Mouse (Mus musculus) intestine, embryonic 15.5 days (tissue): ENCODE data around the gene Lrba. TPM values are rescaled to one million over a fixed set of nuclear protein-coding genes. Genes with fewer than 3 reads are reported as not detected.

Experiments
- ATAC-seq: fragments of 200-750 bp; cut with Nextera tagmentation; 2 replicates; pipeline ENCODE4 v1.8.0; 2017; ENCODE audit warnings: moderate TSS enrichment, moderate library complexity
- H3K27ac ChIP-seq: fragments of 300-500 bp; sonication (generic); 2 replicates; pipeline ENCODE4 v1.5.1; 2015; ENCODE audit warnings: mild to moderate bottlenecking, inconsistent platforms
- H3K27me3 ChIP-seq: fragments of 300-500 bp; sonication (generic); replicated peaks from 2 replicates; pipeline ENCODE4 v1.6.1; 2015; ENCODE audit warnings: inconsistent platforms
- H3K36me3 ChIP-seq: fragments of 300-500 bp; sonication (generic); 2 replicates; pipeline ENCODE4 v1.6.1; 2015; ENCODE audit warnings: inconsistent platforms
- H3K4me1 ChIP-seq: fragments of 300-500 bp; sonication (generic); replicated peaks from 2 replicates; pipeline ENCODE4 v1.6.1; 2015; ENCODE audit warnings: inconsistent platforms
- H3K4me2 ChIP-seq: fragments of 300-500 bp; sonication (generic); replicated peaks from 2 replicates; pipeline ENCODE4 v1.6.1; 2015; ENCODE audit warnings: mild to moderate bottlenecking, inconsistent platforms
- H3K4me3 ChIP-seq: fragments of 300-500 bp; sonication (generic); replicated peaks from 2 replicates; pipeline ENCODE4 v1.5.1; 2015; ENCODE audit warnings: inconsistent platforms
- H3K9ac ChIP-seq: fragments of 300-500 bp; sonication (generic); 2 replicates; pipeline ENCODE4 v1.6.1; 2015; ENCODE audit warnings: inconsistent platforms
- H3K9me3 ChIP-seq: fragments of 300-500 bp; sonication (generic); 2 replicates; pipeline ENCODE4 v1.6.1; 2016; ENCODE audit warnings: inconsistent platforms
- WGBS: fragments of 180-500 bp; shearing (Covaris S2); methylation state at CpG from one replicate; pipeline ENCODE4 v1.1.7; 2015; 5-methylcytosine and 5-hydroxymethylcytosine counted together
- polyA plus RNA-seq: library from polyadenylated mRNA; unstranded; fragments of >200 nt; fragmentation: Nextera tagmentation; extraction: Ambion mirVana; gene quantifications from 2 replicates; pipeline ENCODE4 v1.2.1, GENCODE M21; 2015

The Lrba gene
- polyA plus RNA-seq, 1 experiment from 2014 or later, result 6.1 TPM

DNA sequence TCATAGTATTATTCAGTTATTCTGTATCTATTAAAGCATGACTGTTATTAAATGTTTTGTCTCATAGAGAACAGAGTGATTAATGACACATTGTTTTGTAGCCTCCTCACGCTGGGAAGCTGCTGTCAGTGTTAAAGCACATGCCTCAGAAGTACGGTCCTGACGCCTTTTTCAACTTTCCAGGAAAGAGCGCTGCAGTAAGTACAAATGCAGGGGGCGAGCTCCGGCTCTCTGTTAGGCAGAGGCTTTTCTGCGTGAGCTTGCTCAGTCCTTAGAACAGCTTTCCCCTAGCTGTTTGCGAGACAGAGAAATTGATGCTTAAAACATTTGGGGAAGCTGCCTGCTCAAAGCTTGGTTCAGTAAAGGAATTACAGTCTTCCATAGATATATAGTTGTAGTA, 66.8 kb downstream of the Lrba start:
- Histone ChIP-seq H3K9ac (no peak overlapping the region), H3K27ac (no peak overlapping the region), H3K36me3 (no peaks in the 10 kb centered on the region), H3K4me2 (no peak overlapping the region), H3K9me3 (no peaks in the 10 kb centered on the region), H3K4me3 (no peak overlapping the region), H3K4me1 (no peaks in the 10 kb centered on the region), H3K27me3 (no peaks in the 10 kb centered on the region)
- no peak for ATAC-seq
- WGBS, result 53% methylated on average over 8 of the region's 8 CpGs

DNA sequence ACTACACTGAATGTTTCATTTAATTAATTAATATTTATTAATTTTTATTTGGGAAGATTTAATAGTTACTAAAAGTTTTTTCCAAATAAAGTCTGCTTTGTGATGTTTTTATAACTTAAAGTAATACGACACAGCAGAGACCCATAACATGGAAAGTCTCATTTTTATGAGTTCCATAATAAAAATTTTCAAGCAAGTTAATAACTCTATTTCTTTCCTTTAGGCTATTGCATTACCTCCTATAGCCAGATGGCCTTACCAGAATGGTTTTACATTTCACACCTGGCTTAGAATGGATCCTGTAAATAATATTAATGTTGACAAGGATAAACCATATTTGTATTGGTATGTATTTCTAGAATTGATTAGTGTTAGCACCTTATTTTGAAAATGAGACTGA, 70.4 kb downstream of the Lrba start:
- Histone ChIP-seq H3K4me1 (no peaks in the 10 kb centered on the region), H3K4me3 (no peak overlapping the region), H3K36me3 (no peaks in the 10 kb centered on the region), H3K9me3 (no peaks in the 10 kb centered on the region), H3K27me3 (no peaks in the 10 kb centered on the region), H3K4me2 (no peak overlapping the region), H3K9ac (no peak overlapping the region), H3K27ac (no peak overlapping the region)
- ATAC-seq, result no peak
- 88% methylated on average over 1 of the region's 1 CpGs for WGBS

DNA sequence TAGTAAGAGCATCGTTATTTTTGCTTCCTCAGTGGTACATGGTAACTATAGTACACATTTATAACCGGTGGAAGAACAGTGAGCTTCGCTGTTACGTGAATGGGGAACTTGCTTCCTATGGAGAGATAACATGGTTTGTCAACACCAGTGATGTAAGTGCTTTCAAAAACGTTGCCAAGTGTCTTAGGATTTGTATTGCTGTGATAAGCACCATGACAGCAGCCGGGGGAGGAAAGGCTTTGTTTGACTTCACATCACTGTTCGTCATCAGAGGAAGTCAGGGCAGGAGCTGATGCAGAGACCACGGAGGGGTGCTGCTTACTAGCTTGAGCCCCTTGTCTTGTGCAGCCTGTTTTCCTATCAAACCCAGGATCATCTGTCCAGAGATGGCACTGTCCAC, 71.7 kb downstream of the Lrba start:
- WGBS, result 64% methylated on average over 8 of the region's 8 CpGs
- H3K4me1 ChIP-seq, result no peaks in the 10 kb centered on the region
- no peaks in the 10 kb centered on the region for H3K27me3 ChIP-seq
- H3K9ac ChIP-seq, result no peak overlapping the region
- no peak overlapping the region for H3K27ac ChIP-seq
- no peak overlapping the region for H3K4me2 ChIP-seq
- no peak overlapping the region for H3K4me3 ChIP-seq
- H3K9me3 ChIP-seq, result no peaks in the 10 kb centered on the region
- H3K36me3 ChIP-seq, result no peaks in the 10 kb centered on the region
- ATAC-seq, result no peak

DNA sequence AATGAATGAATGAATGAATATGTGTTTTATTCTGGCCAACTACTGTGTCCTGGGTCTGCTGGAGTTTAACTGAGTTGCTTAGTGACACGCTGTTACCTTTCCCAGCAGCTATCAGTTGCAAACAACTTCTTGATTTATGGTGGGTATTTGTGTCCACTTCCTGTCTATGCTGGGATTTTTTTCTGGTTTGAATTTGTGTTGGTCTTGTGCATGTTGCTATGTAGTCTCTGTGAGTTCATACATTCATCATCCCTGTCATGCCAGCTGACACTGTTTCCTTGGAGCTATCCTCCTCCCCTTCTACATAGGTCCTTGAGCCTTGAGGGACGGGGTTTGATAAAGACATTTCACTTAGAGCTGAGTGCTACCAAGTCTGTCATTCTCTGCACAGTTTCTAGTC, 84.4 kb downstream of the Lrba start:
- no peak for ATAC-seq
- 51% methylated on average over 2 of the region's 2 CpGs for WGBS
- Histone ChIP-seq H3K27me3 (no peaks in the 10 kb centered on the region), H3K27ac (no peak overlapping the region), H3K4me3 (no peak overlapping the region), H3K9ac (no peak overlapping the region), H3K36me3 (no peaks in the 10 kb centered on the region), H3K4me1 (no peaks in the 10 kb centered on the region), H3K4me2 (no peak overlapping the region), H3K9me3 (no peaks in the 10 kb centered on the region)

DNA sequence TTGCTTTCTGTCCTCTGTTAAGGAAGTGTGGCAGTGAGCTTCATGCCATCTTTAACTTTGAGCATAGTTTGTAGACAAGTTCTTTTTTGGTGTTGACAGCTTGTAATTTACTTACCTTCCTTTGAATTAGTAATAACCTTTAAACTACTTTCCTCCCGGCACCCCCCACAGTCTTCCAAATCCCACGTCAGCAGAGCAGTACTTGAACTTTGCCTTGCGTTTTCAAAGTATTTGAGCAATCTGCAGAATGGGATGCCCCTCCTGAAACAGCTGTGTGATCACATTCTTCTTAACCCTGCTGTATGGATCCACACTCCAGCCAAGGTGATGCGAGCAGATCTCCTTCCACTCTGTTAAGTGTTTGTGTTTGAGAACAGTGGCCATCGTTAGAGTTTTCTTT, 85.7 kb downstream of the Lrba start:
- Histone ChIP-seq H3K9me3 (no peaks in the 10 kb centered on the region), H3K4me3 (no peak overlapping the region), H3K27ac (no peak overlapping the region), H3K4me2 (no peak overlapping the region), H3K4me1 (no peaks in the 10 kb centered on the region), H3K36me3 (no peaks in the 10 kb centered on the region), H3K27me3 (no peaks in the 10 kb centered on the region), H3K9ac (no peak overlapping the region)
- WGBS, result 73% methylated on average over 5 of the region's 5 CpGs
- ATAC-seq, result no peak

DNA sequence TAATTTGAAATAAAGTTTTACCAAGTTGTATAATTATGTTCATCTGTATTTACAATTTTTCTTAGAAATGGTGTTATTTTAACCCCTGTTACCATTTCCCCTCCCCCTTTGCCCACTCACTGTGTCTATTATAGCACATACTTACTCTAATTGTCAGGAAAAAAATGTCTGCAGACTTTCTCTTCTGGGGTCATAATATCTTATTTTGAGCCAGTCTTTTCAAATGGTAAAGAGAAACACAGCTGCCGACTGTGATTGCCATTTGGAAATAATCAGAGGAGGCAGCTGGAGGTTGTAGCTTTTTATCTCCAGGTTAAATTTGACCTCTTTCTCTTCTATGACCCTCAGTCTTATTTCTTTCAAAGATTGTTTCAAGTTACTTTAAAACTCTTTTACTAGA, 86.9 kb downstream of the Lrba start:
- no peak overlapping the region for H3K9ac ChIP-seq
- H3K4me1 ChIP-seq, result no peaks in the 10 kb centered on the region
- no peak overlapping the region for H3K4me2 ChIP-seq
- ATAC-seq, result no peak
- no peaks in the 10 kb centered on the region for H3K27me3 ChIP-seq
- WGBS, result 32% methylated on average over 1 of the region's 1 CpGs
- no peaks in the 10 kb centered on the region for H3K9me3 ChIP-seq
- H3K27ac ChIP-seq, result no peak overlapping the region
- no peaks in the 10 kb centered on the region for H3K36me3 ChIP-seq
- H3K4me3 ChIP-seq, result no peak overlapping the region

DNA sequence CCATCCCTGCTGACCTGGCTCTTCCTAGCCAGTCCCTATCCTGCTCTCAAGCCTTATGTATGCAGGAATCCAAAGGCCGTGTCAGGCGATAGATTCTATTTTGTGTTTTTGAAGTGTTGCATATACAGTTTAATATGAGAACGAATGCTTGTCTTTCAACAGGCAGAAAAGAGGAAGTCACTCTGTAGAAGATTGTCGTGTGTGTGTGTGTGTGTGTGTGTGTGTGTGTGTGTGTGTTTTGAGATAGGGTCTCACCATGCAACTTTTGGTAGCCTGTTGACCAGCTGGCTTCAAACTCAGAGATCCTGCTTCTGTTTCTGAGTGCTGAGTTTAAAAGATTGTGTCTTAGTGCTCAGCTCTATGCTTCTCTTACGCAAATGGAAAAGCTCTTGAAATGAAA, 93.2 kb downstream of the Lrba start:
- H3K27ac ChIP-seq, result no peak overlapping the region
- H3K36me3 ChIP-seq, result no peaks in the 10 kb centered on the region
- ATAC-seq, result no peak
- no peak overlapping the region for H3K4me2 ChIP-seq
- no peaks in the 10 kb centered on the region for H3K9me3 ChIP-seq
- H3K27me3 ChIP-seq, result no peaks in the 10 kb centered on the region
- WGBS, result 79% methylated on average over 5 of the region's 5 CpGs
- H3K4me1 ChIP-seq, result no peaks in the 10 kb centered on the region
- H3K4me3 ChIP-seq, result no peak overlapping the region
- no peak overlapping the region for H3K9ac ChIP-seq

DNA sequence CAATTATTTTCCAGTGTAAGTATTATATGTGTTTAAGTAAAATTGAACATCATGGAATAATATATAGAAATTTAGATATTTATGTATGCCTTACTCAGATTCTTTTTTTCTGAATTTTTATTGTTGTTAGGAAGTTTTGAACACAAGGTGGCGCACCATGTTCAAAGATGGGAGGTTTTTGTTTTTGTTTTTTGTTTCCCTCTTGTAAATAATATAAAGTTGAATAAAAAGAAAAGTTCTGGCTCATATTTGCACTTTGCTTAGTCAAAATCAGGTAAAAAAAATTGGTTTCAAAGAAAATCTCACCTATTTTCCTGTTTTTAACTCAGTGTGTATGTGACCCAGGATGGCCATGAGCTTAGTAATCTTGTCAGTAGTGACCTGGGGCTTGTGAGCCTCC, 104.1 kb downstream of the Lrba start:
- Histone ChIP-seq H3K9ac (no peak overlapping the region), H3K27ac (no peak overlapping the region), H3K4me3 (no peak overlapping the region), H3K27me3 (no peaks in the 10 kb centered on the region), H3K36me3 (no peaks in the 10 kb centered on the region), H3K4me1 (no peaks in the 10 kb centered on the region), H3K9me3 (no peaks in the 10 kb centered on the region), H3K4me2 (no peak overlapping the region)
- 40% methylated on average over 1 of the region's 1 CpGs for WGBS
- no peak for ATAC-seq

DNA sequence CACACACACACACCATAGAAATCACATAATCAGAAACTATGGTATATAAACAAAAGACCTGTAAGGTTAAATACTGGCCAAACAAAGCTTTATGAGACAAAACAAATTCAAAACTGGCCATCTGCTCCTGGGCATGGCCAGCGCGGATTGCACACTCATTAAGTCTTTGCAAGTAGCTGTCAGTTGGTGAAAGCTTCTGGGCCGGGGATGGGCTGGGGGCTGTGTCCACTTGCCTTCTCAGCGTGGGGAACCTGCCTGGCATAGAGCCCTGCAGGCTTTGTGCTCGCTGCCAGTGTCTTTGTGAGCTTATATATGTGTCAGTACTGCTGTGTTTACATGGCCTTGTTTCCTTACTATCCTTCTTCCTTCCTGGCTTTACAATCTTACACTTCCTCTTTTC, 118.8 kb downstream of the Lrba start:
- Histone ChIP-seq H3K36me3 (no peaks in the 10 kb centered on the region), H3K9ac (no peak overlapping the region), H3K9me3 (no peaks in the 10 kb centered on the region), H3K4me3 (no peak overlapping the region), H3K27ac (no peak overlapping the region), H3K4me1 (no peaks in the 10 kb centered on the region), H3K4me2 (no peak overlapping the region), H3K27me3 (no peaks in the 10 kb centered on the region)
- WGBS, result 59% methylated on average over 5 of the region's 5 CpGs
- ATAC-seq, result no peak

DNA sequence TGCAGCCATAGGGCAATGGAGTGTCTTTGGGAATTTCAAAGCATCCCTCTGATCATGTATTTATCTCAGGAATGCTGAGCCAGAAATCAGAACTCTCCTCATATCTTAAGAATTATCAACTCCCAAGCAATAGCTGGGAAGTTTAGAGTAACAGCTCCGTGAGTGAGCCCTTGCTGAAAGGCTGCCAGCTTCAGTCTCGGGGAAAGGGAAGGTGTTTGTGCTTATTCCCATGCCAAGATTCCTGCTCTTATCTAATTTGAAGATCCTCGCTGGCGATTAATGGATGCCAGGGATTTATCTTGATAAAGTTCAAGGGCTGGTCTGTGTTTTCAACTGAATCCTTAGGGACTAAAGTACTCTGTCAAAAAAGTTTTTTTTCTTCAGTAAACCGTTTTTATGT, 138.0 kb downstream of the Lrba start:
- Histone ChIP-seq H3K4me1 (no peaks in the 10 kb centered on the region), H3K4me2 (no peak overlapping the region), H3K4me3 (no peak overlapping the region), H3K36me3 (no peaks in the 10 kb centered on the region), H3K9me3 (no peaks in the 10 kb centered on the region), H3K27me3 (no peaks in the 10 kb centered on the region), H3K9ac (no peak overlapping the region), H3K27ac (no peak overlapping the region)
- no peak for ATAC-seq
- 41% methylated on average over 5 of the region's 5 CpGs for WGBS

DNA sequence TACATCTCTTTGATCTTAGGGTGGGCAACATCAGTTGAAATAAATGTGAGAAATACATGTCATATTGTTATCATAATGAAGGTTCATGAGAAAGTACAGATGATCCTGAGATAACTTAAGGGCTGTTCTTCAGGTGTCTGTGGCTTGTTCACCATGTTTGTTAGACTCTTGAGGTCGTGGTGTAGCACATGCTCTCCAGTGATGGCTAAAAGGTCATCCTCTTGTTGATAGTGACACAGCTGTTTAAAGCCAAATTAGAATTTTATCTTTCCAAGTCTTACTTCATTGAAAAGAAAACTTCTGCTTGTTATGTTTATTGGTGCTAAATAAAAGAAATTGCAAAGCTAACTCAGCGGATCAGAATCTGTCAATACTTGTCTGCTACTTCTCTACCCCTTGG, 147.0 kb downstream of the Lrba start:
- H3K27ac ChIP-seq, result no peak overlapping the region
- no peak overlapping the region for H3K4me2 ChIP-seq
- no peak overlapping the region for H3K4me3 ChIP-seq
- no peaks in the 10 kb centered on the region for H3K27me3 ChIP-seq
- no peaks in the 10 kb centered on the region for H3K4me1 ChIP-seq
- 65% methylated on average over 2 of the region's 2 CpGs for WGBS
- H3K9me3 ChIP-seq, result no peaks in the 10 kb centered on the region
- no peak for ATAC-seq
- no peaks in the 10 kb centered on the region for H3K36me3 ChIP-seq
- no peak overlapping the region for H3K9ac ChIP-seq

DNA sequence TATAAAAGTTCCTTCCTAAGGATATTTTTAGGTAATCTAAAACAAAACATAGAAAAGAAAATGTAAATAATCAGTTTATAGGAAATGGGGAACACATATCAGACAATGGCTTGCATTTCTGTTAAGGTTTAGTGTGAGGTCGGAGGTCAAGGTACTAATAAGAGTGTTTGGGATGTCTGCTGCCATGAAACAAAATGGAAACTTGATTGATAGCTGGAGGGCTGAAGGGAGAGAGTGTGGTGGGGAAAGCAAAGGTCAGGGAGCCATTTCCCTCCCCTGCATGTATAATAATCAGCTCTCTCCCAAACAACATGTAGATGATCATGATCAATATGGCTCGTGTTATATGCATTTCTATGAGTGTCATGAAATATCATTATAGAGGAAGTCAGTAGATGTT, 150.8 kb downstream of the Lrba start:
- H3K9me3 ChIP-seq, result no peaks in the 10 kb centered on the region

DNA sequence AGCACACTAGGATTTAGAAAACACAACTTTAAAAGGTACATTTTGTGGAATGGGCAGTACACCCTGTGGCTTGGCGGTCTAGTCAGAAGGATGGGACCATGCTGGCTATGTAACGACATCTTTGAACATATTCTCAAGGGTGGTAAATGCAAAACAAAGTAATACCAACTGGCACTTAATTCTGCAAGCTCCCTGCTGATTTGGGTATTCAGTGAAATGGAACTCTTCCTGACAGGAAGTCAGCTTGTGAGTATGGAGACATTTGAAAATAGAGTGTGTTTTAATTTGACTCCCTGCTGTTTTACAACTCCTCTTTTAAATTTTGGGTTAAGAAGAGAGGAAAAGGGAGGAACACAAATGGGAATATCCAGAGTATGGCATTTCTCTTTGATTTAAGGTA, 158.1 kb downstream of the Lrba start:
- no peaks in the 10 kb centered on the region for H3K36me3 ChIP-seq
- WGBS, result 51% methylated on average over 2 of the region's 2 CpGs
- no peak for ATAC-seq
- no peak overlapping the region for H3K27ac ChIP-seq
- no peaks in the 10 kb centered on the region for H3K4me1 ChIP-seq
- H3K9me3 ChIP-seq, result no peaks in the 10 kb centered on the region
- no peak overlapping the region for H3K4me2 ChIP-seq
- no peaks in the 10 kb centered on the region for H3K27me3 ChIP-seq
- H3K9ac ChIP-seq, result no peak overlapping the region
- no peak overlapping the region for H3K4me3 ChIP-seq

More for the DNA sequence above, 150.8 kb downstream of the Lrba start:
- Histone ChIP-seq H3K4me3 (no peak overlapping the region), H3K4me2 (no peak overlapping the region), H3K27ac (no peak overlapping the region), H3K27me3 (no peaks in the 10 kb centered on the region), H3K9ac (no peak overlapping the region), H3K4me1 (no peaks in the 10 kb centered on the region), H3K36me3 (no peaks in the 10 kb centered on the region)
- no peak for ATAC-seq
- WGBS, result 82% methylated on average over 2 of the region's 2 CpGs

DNA sequence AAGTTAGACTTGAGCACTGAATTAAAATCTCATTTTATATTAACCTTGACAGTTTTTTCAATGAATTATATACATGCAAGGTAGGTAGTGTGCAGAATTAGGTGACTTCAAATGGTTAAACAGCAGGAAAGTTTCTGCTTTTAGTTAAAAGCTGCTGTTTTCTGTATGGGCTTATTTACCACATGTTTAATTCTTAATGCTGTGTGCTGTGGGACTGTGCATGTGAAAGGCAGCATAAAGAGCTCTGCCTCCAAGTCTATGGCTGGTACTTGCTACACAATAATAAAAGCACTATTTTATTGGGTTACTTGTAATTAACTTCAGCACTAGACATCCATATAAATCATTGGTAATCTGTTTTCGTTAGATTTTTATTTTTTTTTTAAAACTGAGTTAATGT, 160.6 kb downstream of the Lrba start:
- H3K9ac ChIP-seq, result no peak overlapping the region
- H3K9me3 ChIP-seq, result no peaks in the 10 kb centered on the region
- no peak overlapping the region for H3K4me2 ChIP-seq
- H3K4me3 ChIP-seq, result no peak overlapping the region
- ATAC-seq, result no peak
- H3K36me3 ChIP-seq, result no peaks in the 10 kb centered on the region
- no peak overlapping the region for H3K27ac ChIP-seq
- 86% methylated on average over 1 of the region's 1 CpGs for WGBS
- H3K27me3 ChIP-seq, result no peaks in the 10 kb centered on the region
- H3K4me1 ChIP-seq, result no peaks in the 10 kb centered on the region
